Mouse (Mus musculus) limb, embryonic 14.5 days (tissue): Measurements from ENCODE around the gene Wnt2b. TPM values are rescaled to one million over a fixed set of nuclear protein-coding genes. Genes with fewer than 3 reads are reported as not detected.

ENCODE experiments used
- ATAC-seq: fragments of 200-750 bp; cut with Nextera tagmentation; 2 replicates; pipeline ENCODE4 v1.8.0; 2017; ENCODE audit warnings: low read depth, moderate number of reproducible peaks, moderate TSS enrichment; ENCODE audit not compliant: low FRiP score
- DNase-seq: peaks from one replicate; pipeline ENCODE4 v3.0.0-alpha.2; 2015; ENCODE audit warnings: low spot score
- H3K27ac ChIP-seq: fragments of 300-500 bp; sonication (generic); replicated peaks from 2 replicates; pipeline ENCODE4 v1.5.1; 2014; ENCODE audit warnings: low read depth, mild to moderate bottlenecking, low read length, moderate library complexity, mixed read lengths
- H3K27me3 ChIP-seq: fragments of 300-500 bp; sonication (generic); 2 replicates; pipeline ENCODE4 v1.6.1; 2014; ENCODE audit warnings: low read length, mixed read lengths; ENCODE audit not compliant: control insufficient read depth, insufficient read depth
- H3K36me3 ChIP-seq: fragments of 300-500 bp; sonication (generic); 2 replicates; pipeline ENCODE4 v1.6.1; 2014; ENCODE audit warnings: mild to moderate bottlenecking, low read length, moderate library complexity, mixed read lengths; ENCODE audit not compliant: control insufficient read depth, insufficient read depth
- H3K4me1 ChIP-seq: fragments of 300-500 bp; sonication (generic); 2 replicates; pipeline ENCODE4 v1.6.1; 2014; ENCODE audit warnings: antibody characterized with exemption, low read length, mixed read lengths; ENCODE audit not compliant: control insufficient read depth, insufficient read depth
- H3K4me2 ChIP-seq: fragments of 300-500 bp; sonication (generic); replicated peaks from 2 replicates; pipeline ENCODE4 v1.6.1; 2014; ENCODE audit warnings: low read depth, mild to moderate bottlenecking, low read length, moderate library complexity; ENCODE audit not compliant: severe bottlenecking
- H3K4me3 ChIP-seq: fragments of 300-500 bp; sonication (generic); replicated peaks from 2 replicates; pipeline ENCODE4 v1.5.1; 2014; ENCODE audit warnings: low read length
- H3K9ac ChIP-seq: fragments of 300-500 bp; sonication (generic); 2 replicates; pipeline ENCODE4 v1.6.1; 2014; ENCODE audit warnings: mild to moderate bottlenecking, low read depth, low read length, moderate library complexity; ENCODE audit not compliant: severe bottlenecking
- H3K9me3 ChIP-seq: fragments of 300-500 bp; sonication (generic); 2 replicates; pipeline ENCODE4 v1.6.1; 2016; ENCODE audit warnings: low read length; ENCODE audit not compliant: control insufficient read depth
- POLR2A ChIP-seq: fragments of 200-500 bp; IDR thresholded peaks from 2 replicates; pipeline ENCODE4 v1.8.0; 2012; ENCODE audit warnings: inconsistent platforms, mild to moderate bottlenecking, moderate library complexity, borderline replicate concordance; ENCODE audit not compliant: insufficient read depth, insufficient read length; ENCODE audit errors: extremely low read depth
- WGBS: fragments of 180-500 bp; shearing (Covaris S2); extraction: QIAGEN DNeasy Blood & Tissue Kit; methylation state at CpG from one replicate; pipeline ENCODE4 v1.1.7; 2014; 5-methylcytosine and 5-hydroxymethylcytosine counted together
- polyA plus RNA-seq, 2 experiments: library from polyadenylated mRNA; depleted of rRNA in 1 of 2; stranded (reverse) in 1 of 2; unstranded in 1 of 2; fragments of >200 nt; fragmentation: Nextera tagmentation in 1 of 2; extraction: Ambion mirVana in 1 of 2; gene quantifications; 2 replicates each; pipeline versions ENCODE4 v1.2.1 to v1.2.3; 2012 to 2014

Gene Wnt2b
- polyA plus RNA-seq, 2 experiments: 1.5 to 3.1 TPM

- WGBS: 72% methylated on average over 5 of the region's 5 CpGs
- DNase-seq: no peak
- no peak overlapping the region for H3K4me2 ChIP-seq
- H3K9ac ChIP-seq: no peak overlapping the region
- H3K4me3 ChIP-seq: no peak overlapping the region
- 0 out of 2 replicates have a peak, but pooled peaks cover under 1% of the 10 kb centered on the region for H3K4me1 ChIP-seq
- H3K27ac ChIP-seq: no peak overlapping the region
- H3K9me3 ChIP-seq: no peaks in the 10 kb centered on the region
- no peak for TF ChIP-seq POLR2A
- no peaks in the 10 kb centered on the region for H3K27me3 ChIP-seq
- no peaks in the 10 kb centered on the region for H3K36me3 ChIP-seq
- no peak for ATAC-seq
These were observed 26.2 kb upstream of the Wnt2b start for GRCm38 (mm10) chr3:104987884-104988283.

- Histone ChIP-seq H3K27me3 (no peaks in the 10 kb centered on the region), H3K4me2 (no peak overlapping the region), H3K4me1 (no peaks in the 10 kb centered on the region), H3K9me3 (no peaks in the 10 kb centered on the region), H3K27ac (no peak overlapping the region), H3K4me3 (no peak overlapping the region), H3K36me3 (no peaks in the 10 kb centered on the region), H3K9ac (no peak overlapping the region)
- DNase-seq (no peak), ATAC-seq (no peak)
- 51% methylated on average over 5 of the region's 5 CpGs for WGBS
- TF ChIP-seq POLR2A: no peak
These were observed 18.0 kb upstream of the Wnt2b start for GRCm38 (mm10) chr3:104979735-104980134.

- peak; percentile 81 for ATAC-seq
- 0 out of 2 replicates have a peak, but pooled peaks have one; percentile 18 for TF ChIP-seq POLR2A
- WGBS: under 1% methylated on average over 40 of the region's 49 CpGs
- peak overlapping the region; percentile 83 for H3K4me2 ChIP-seq
- H3K36me3 ChIP-seq: no peaks in the 10 kb centered on the region
- peak overlapping the region; percentile 56 for H3K4me3 ChIP-seq
- H3K9me3 ChIP-seq: no peaks in the 10 kb centered on the region
- DNase-seq: peak; percentile 73
- H3K4me1 ChIP-seq: peaks cover 17% of the 10 kb centered on the region
- H3K27me3 ChIP-seq: no peaks in the 10 kb centered on the region
- peak overlapping the region; percentile 76 for H3K9ac ChIP-seq
- peak overlapping the region; percentile 83 for H3K27ac ChIP-seq
These were observed 6.0 kb upstream of the Wnt2b start for GRCm38 (mm10) chr3:104967548-104968300.

- ATAC-seq: no peak
- no peak for DNase-seq
- Histone ChIP-seq H3K4me1 (peaks cover 24% of the 10 kb centered on the region), H3K27me3 (peaks cover 15% of the 10 kb centered on the region), H3K36me3 (no peaks in the 10 kb centered on the region), H3K9ac (no peak overlapping the region), H3K4me3 (no peak overlapping the region), H3K9me3 (no peaks in the 10 kb centered on the region), H3K4me2 (no peak overlapping the region), H3K27ac (no peak overlapping the region)
- TF ChIP-seq POLR2A: no peak
- 80% methylated on average over 6 of the region's 7 CpGs for whole genome bisulfite sequencing
These were observed 4.4 kb upstream of the Wnt2b start for GRCm38 (mm10) chr3:104965991-104966554.

- no peak for TF ChIP-seq POLR2A
- 49% methylated on average over 8 of the region's 8 CpGs for WGBS
- Histone ChIP-seq H3K4me3 (no peak overlapping the region), H3K9me3 (no peaks in the 10 kb centered on the region), H3K4me1 (peaks cover 24% of the 10 kb centered on the region), H3K36me3 (no peaks in the 10 kb centered on the region), H3K27ac (no peak overlapping the region), H3K27me3 (peaks cover 22% of the 10 kb centered on the region), H3K4me2 (no peak overlapping the region), H3K9ac (no peak overlapping the region)
- ATAC-seq: no peak
- DNase-seq: no peak
These were observed 3.5 kb upstream of the Wnt2b start for GRCm38 (mm10) chr3:104965070-104965855.
